Mouse (Mus musculus) midbrain, embryonic 10.5 days (tissue): ENCODE measurements at regions not wholly inside any gene's neighbourhood (a gene's known extent, or its start where the extent isn't known, plus 50 kb on each side); places are given as distances from the start of the nearest gene placed in this dataset.

Source experiments
- DNase-seq: peaks from one replicate; pipeline ENCODE4 v3.0.0-alpha.2; 2017; ENCODE audit warnings: low spot score
- H3K27ac ChIP-seq: fragments of 300-500 bp; sonication (generic); replicated peaks from 2 replicates; pipeline ENCODE4 v1.5.1; 2016; ENCODE audit warnings: mild to moderate bottlenecking
- H3K27me3 ChIP-seq: fragments of 300-500 bp; sonication (generic); 2 replicates; pipeline ENCODE4 v1.6.1; 2016; ENCODE audit warnings: low read depth, mild to moderate bottlenecking; ENCODE audit not compliant: poor library complexity, severe bottlenecking
- H3K36me3 ChIP-seq: fragments of 300-500 bp; sonication (generic); 2 replicates; pipeline ENCODE4 v1.6.1; 2016; ENCODE audit warnings: mild to moderate bottlenecking, moderate library complexity
- H3K4me1 ChIP-seq: fragments of 300-500 bp; sonication (generic); 2 replicates; pipeline ENCODE4 v1.6.1; 2016
- H3K4me3 ChIP-seq: fragments of 300-500 bp; sonication (generic); 2 replicates; pipeline ENCODE4 v1.5.1; 2016; ENCODE audit warnings: mild to moderate bottlenecking, moderate library complexity
- H3K9me3 ChIP-seq: fragments of 300-500 bp; sonication (generic); replicated peaks from 2 replicates; pipeline ENCODE4 v1.6.1; 2016; ENCODE audit warnings: mild to moderate bottlenecking
- WGBS: fragments of 180-500 bp; shearing (Covaris S2); methylation state at CpG from one replicate; pipeline ENCODE4 v1.1.7; 2016; 5-methylcytosine and 5-hydroxymethylcytosine counted together

- H3K4me1 ChIP-seq, result no peaks in the 10 kb centered on the region
- no peaks in the 10 kb centered on the region for H3K36me3 ChIP-seq
- no peak overlapping the region for H3K4me3 ChIP-seq
- DNase-seq, result no peak
- no peak overlapping the region for H3K27ac ChIP-seq
- 93% methylated on average over 1 of the region's 1 CpGs for WGBS
- no peaks in the 10 kb centered on the region for H3K27me3 ChIP-seq
- no peaks in the 10 kb centered on the region for H3K9me3 ChIP-seq
These were observed 65.3 kb upstream of the Cnih3 start for GRCm38 (mm10) chr1:181287166-181287565.

- no peak for DNase-seq
- Histone ChIP-seq H3K36me3 (no peaks in the 10 kb centered on the region), H3K4me1 (no peaks in the 10 kb centered on the region), H3K27ac (no peak overlapping the region), H3K27me3 (no peaks in the 10 kb centered on the region), H3K9me3 (no peaks in the 10 kb centered on the region), H3K4me3 (no peak overlapping the region)
- 84% methylated on average over 13 of the region's 13 CpGs for WGBS
These were observed 62.9 kb upstream of the Cnih3 start for GRCm38 (mm10) chr1:181289385-181290035.

GRCm38 (mm10) chr1:181291202-181291601 is 61.2 kb upstream of the Cnih3 start:
- no peaks in the 10 kb centered on the region for H3K4me1 ChIP-seq
- H3K4me3 ChIP-seq, result no peak overlapping the region

GRCm38 (mm10) chr1:181291966-181292365 is 60.5 kb upstream of the Cnih3 start:
- no peak for DNase-seq
- Histone ChIP-seq H3K9me3 (no peaks in the 10 kb centered on the region), H3K4me3 (no peak overlapping the region), H3K27ac (no peak overlapping the region), H3K36me3 (no peaks in the 10 kb centered on the region), H3K27me3 (no peaks in the 10 kb centered on the region), H3K4me1 (no peaks in the 10 kb centered on the region)
- 91% methylated on average over 5 of the region's 5 CpGs for WGBS

More at GRCm38 (mm10) chr1:181291202-181291601, 61.2 kb upstream of the Cnih3 start:
- Histone ChIP-seq H3K9me3 (no peaks in the 10 kb centered on the region), H3K27me3 (no peaks in the 10 kb centered on the region), H3K36me3 (no peaks in the 10 kb centered on the region), H3K27ac (no peak overlapping the region)
- no peak for DNase-seq
- whole genome bisulfite sequencing, result 66% methylated on average over 6 of the region's 6 CpGs

- 90% methylated on average over 16 of the region's 16 CpGs for WGBS
- Histone ChIP-seq H3K4me1 (no peaks in the 10 kb centered on the region), H3K9me3 (no peaks in the 10 kb centered on the region), H3K36me3 (no peaks in the 10 kb centered on the region), H3K4me3 (no peak overlapping the region), H3K27ac (no peak overlapping the region), H3K27me3 (no peaks in the 10 kb centered on the region)
- DNase-seq, result no peak
These were observed 59.2 kb upstream of the Cnih3 start for GRCm38 (mm10) chr1:181293079-181293865.

GRCm38 (mm10) chr1:181295651-181296050 is 56.8 kb upstream of the Cnih3 start:
- 85% methylated on average over 4 of the region's 4 CpGs for WGBS
- no peak overlapping the region for H3K27ac ChIP-seq
- DNase-seq, result no peak
- H3K4me1 ChIP-seq, result no peaks in the 10 kb centered on the region; the same call in 1 of the 2 replicates
- no peaks in the 10 kb centered on the region for H3K9me3 ChIP-seq
- H3K36me3 ChIP-seq, result no peaks in the 10 kb centered on the region
- H3K27me3 ChIP-seq, result no peaks in the 10 kb centered on the region
- H3K4me3 ChIP-seq, result no peak overlapping the region

GRCm38 (mm10) chr1:181298063-181298462 is 54.4 kb upstream of the Cnih3 start:
- no peaks in the 10 kb centered on the region; the same call in 1 of the 2 replicates for H3K4me1 ChIP-seq
- no peaks in the 10 kb centered on the region for H3K9me3 ChIP-seq
- no peaks in the 10 kb centered on the region for H3K36me3 ChIP-seq
- DNase-seq, result no peak
- H3K27me3 ChIP-seq, result no peaks in the 10 kb centered on the region
- no peak overlapping the region for H3K27ac ChIP-seq
- H3K4me3 ChIP-seq, result no peak overlapping the region
- WGBS, result 78% methylated on average over 5 of the region's 5 CpGs

GRCm38 (mm10) chr1:181299075-181299665 is 53.3 kb upstream of the Cnih3 start:
- Histone ChIP-seq H3K4me1 (no peaks in the 10 kb centered on the region; the same call in 1 of the 2 replicates), H3K36me3 (no peaks in the 10 kb centered on the region), H3K27ac (no peak overlapping the region), H3K4me3 (no peak overlapping the region), H3K27me3 (no peaks in the 10 kb centered on the region), H3K9me3 (no peaks in the 10 kb centered on the region)
- 93% methylated on average over 14 of the region's 14 CpGs for WGBS
- DNase-seq, result no peak

GRCm38 (mm10) chr1:181299826-181300225 is 52.6 kb upstream of the Cnih3 start:
- no peaks in the 10 kb centered on the region for H3K9me3 ChIP-seq
- H3K27me3 ChIP-seq, result no peaks in the 10 kb centered on the region
- H3K36me3 ChIP-seq, result no peaks in the 10 kb centered on the region
- H3K4me3 ChIP-seq, result no peak overlapping the region
- H3K4me1 ChIP-seq, result no peaks in the 10 kb centered on the region; the same call in 1 of the 2 replicates
- WGBS, result 91% methylated on average over 6 of the region's 6 CpGs
- DNase-seq, result no peak
- no peak overlapping the region for H3K27ac ChIP-seq

GRCm38 (mm10) chr1:181302151-181302550 is 50.3 kb upstream of the Cnih3 start:
- Histone ChIP-seq H3K9me3 (no peaks in the 10 kb centered on the region), H3K36me3 (no peaks in the 10 kb centered on the region), H3K27ac (no peak overlapping the region), H3K4me3 (no peak overlapping the region), H3K4me1 (no peaks in the 10 kb centered on the region; the same call in 1 of the 2 replicates), H3K27me3 (no peaks in the 10 kb centered on the region)
- DNase-seq, result no peak
- 94% methylated on average over 17 of the region's 17 CpGs for WGBS
